Mouse (Mus musculus) brain, embryonic 18.5 days (tissue): ENCODE results near the gene Npb.
"Not testable (repeated sequence)": the region's sequence is repeated elsewhere in the genome, so short reads cannot be mapped to it uniquely, and the experiment has no call there.

Experiments used
- DNase-seq: peaks from one replicate; pipeline ENCODE4 v3.0.0-alpha.2; 2012; ENCODE audit warnings: low read depth, low spot score

The Npb gene

GRCm38 (mm10) chr11:120579316-120580107 is 28.8 kb upstream of the Npb start:
- DNase-seq = no peak

- DNase-seq = no peak
Measured at GRCm38 (mm10) chr11:120580190-120580589, 28.1 kb upstream of the Npb start.

GRCm38 (mm10) chr11:120580871-120581331 is 27.4 kb upstream of the Npb start:
- no peak for DNase-seq

- no peak for DNase-seq
Measured at GRCm38 (mm10) chr11:120581490-120582267, 26.6 kb upstream of the Npb start, which contains the start of gene Arhgdia. Gene Arhgdia (minus strand): TSS chr11:120581624.

- DNase-seq = no peak
Measured at GRCm38 (mm10) chr11:120582268-120582981, 25.9 kb upstream of the Npb start.

GRCm38 (mm10) chr11:120582982-120583293 is 25.3 kb upstream of the Npb start:
- not testable (repeated sequence) for DNase-seq

GRCm38 (mm10) chr11:120583937-120584336 is 24.3 kb upstream of the Npb start:
- DNase-seq = no peak

GRCm38 (mm10) chr11:120588531-120588930 is 19.7 kb upstream of the Npb start:
- DNase-seq = no peak

- no peak for DNase-seq
Measured at GRCm38 (mm10) chr11:120597240-120598235, 10.7 kb upstream of the Npb start.

- peak; percentile 89 for DNase-seq
Measured at GRCm38 (mm10) chr11:120598283-120598989, 9.8 kb upstream of the Npb start, which contains the start of the genes Alyref and Anapc11. Gene Alyref (minus strand): TSS chr11:120598365. Gene Anapc11 (plus strand): TSS chr11:120598421.

- DNase-seq = no peak
Measured at GRCm38 (mm10) chr11:120598990-120599549, 9.2 kb upstream of the Npb start.

GRCm38 (mm10) chr11:120600716-120601115 is 7.6 kb upstream of the Npb start:
- no peak for DNase-seq

GRCm38 (mm10) chr11:120603545-120603944 is 4.7 kb upstream of the Npb start:
- DNase-seq = no peak

GRCm38 (mm10) chr11:120605667-120606066 is 2.6 kb upstream of the Npb start:
- no peak for DNase-seq

- no peak for DNase-seq
Measured at GRCm38 (mm10) chr11:120606764-120607163, 1.5 kb upstream of the Npb start.

GRCm38 (mm10) chr11:120609250-120609649 is 973 bp downstream of the Npb start:
- DNase-seq = no peak

- DNase-seq = no peak
Measured at GRCm38 (mm10) chr11:120610477-120611046, 2.3 kb downstream of the Npb start.

- no peak for DNase-seq
Measured at GRCm38 (mm10) chr11:120612763-120613162, 4.5 kb downstream of the Npb start.

GRCm38 (mm10) chr11:120613481-120613972 is 5.2 kb downstream of the Npb start:
- DNase-seq = no peak
